8 mouse cellular contexts compared by ENCODE assay signal in genomic region chr13:98587639-98588038, GRCm38 (mm10). TPM values are rescaled to one million over a fixed set of nuclear protein-coding genes. Genes with fewer than 3 reads are reported as not detected.
DNase-seq lines count a peak whose midpoint lies in the region; ATAC-seq and TF ChIP-seq lines count a peak whose summit lies in the region.

No protein-coding gene starts in this region.

- WGBS in lung, embryonic 16.5 days = 5% methylated on average over 14 of the region's 14 CpGs
- WGBS in embryonic facial prominence, embryonic 12.5 days = 2% methylated on average over 14 of the region's 14 CpGs
- 9% methylated on average over 14 of the region's 14 CpGs for WGBS in kidney, postnatal 0 days

- peak; percentile 55 for TF ChIP-seq CTCF in kidney, postnatal 0 days (IDR thresholded peaks at IDR 0.05; ENCODE audit: low read depth)

- no peak overlapping the region for H3K27ac ChIP-seq in lung, embryonic 16.5 days (ENCODE audit: low read length)
- H3K27ac ChIP-seq in embryonic facial prominence, embryonic 12.5 days = peak overlapping the region; percentile 33; the same call in 1 of the 2 replicates
- H3K27ac ChIP-seq in kidney, postnatal 0 days = no peak overlapping the region

- no peaks in the 10 kb centered on the region for H3K9me3 ChIP-seq in lung, embryonic 16.5 days (ENCODE audit: control insufficient read depth, low read length)
- H3K9me3 ChIP-seq in embryonic facial prominence, embryonic 12.5 days = no peaks in the 10 kb centered on the region
- H3K9me3 ChIP-seq in kidney, postnatal 0 days (replicated peaks; ENCODE audit: low read length) = no peaks in the 10 kb centered on the region

- ATAC-seq in lung, embryonic 16.5 days (ENCODE audit: low read depth) = no peak
- ATAC-seq in embryonic facial prominence, embryonic 12.5 days (ENCODE audit: insufficient number of reproducible peaks, insufficient read depth, low FRiP score, low TSS enrichment) = no peak
- no peak; the same call in 1 of the 2 replicates for ATAC-seq in kidney, postnatal 0 days (replicated peaks; ENCODE audit: low FRiP score, low read depth)

- H3K27me3 ChIP-seq in lung, embryonic 16.5 days (ENCODE audit: control insufficient read depth, insufficient read depth, low read depth, low read length) = peaks cover 23% of the 10 kb centered on the region
- H3K27me3 ChIP-seq in embryonic facial prominence, embryonic 12.5 days = peaks cover 15% of the 10 kb centered on the region
- peaks cover 18% of the 10 kb centered on the region for H3K27me3 ChIP-seq in kidney, postnatal 0 days (ENCODE audit: insufficient read depth, low read length)

- no peak overlapping the region for H3K9ac ChIP-seq in lung, embryonic 16.5 days (ENCODE audit: low read length)
- H3K9ac ChIP-seq in embryonic facial prominence, embryonic 12.5 days = 0 out of 2 replicates have a peak overlapping the region, but pooled peaks have one; percentile 35
- no peak overlapping the region for H3K9ac ChIP-seq in kidney, postnatal 0 days (ENCODE audit: low read depth, low read length)

- H3K36me3 ChIP-seq in lung, embryonic 16.5 days (ENCODE audit: control insufficient read depth, insufficient read depth, low read length) = no peaks in the 10 kb centered on the region
- H3K36me3 ChIP-seq in embryonic facial prominence, embryonic 12.5 days = no peaks in the 10 kb centered on the region
- H3K36me3 ChIP-seq in kidney, postnatal 0 days (ENCODE audit: insufficient read depth, low read length) = no peaks in the 10 kb centered on the region

- DNase-seq in lung, postnatal 4 days = no peak
- peak; percentile 86 for DNase-seq in kidney, postnatal 0 days (ENCODE audit: low spot score)
- DNase-seq in retina, postnatal 1 day = peak; percentile 70
- no peak for DNase-seq in spleen, postnatal 10 days (ENCODE audit: low spot score in 2 of 2)
- no peak for DNase-seq in adrenal gland, adult 8-10 months
- no peak for DNase-seq in ovary, postnatal 10 days (ENCODE audit: low spot score)

- H3K4me1 ChIP-seq in lung, embryonic 16.5 days (replicated peaks; ENCODE audit: control insufficient read depth, insufficient read depth, low read length) = peaks cover 18% of the 10 kb centered on the region
- H3K4me1 ChIP-seq in embryonic facial prominence, embryonic 12.5 days = peaks cover 32% of the 10 kb centered on the region
- H3K4me1 ChIP-seq in kidney, postnatal 0 days (replicated peaks; ENCODE audit: insufficient read depth, low read length) = peaks cover 8% of the 10 kb centered on the region; the same call in 1 of the 2 replicates

- H3K4me3 ChIP-seq in lung, embryonic 16.5 days (ENCODE audit: low read length) = no peak overlapping the region
- H3K4me3 ChIP-seq in embryonic facial prominence, embryonic 12.5 days = no peak overlapping the region
- no peak overlapping the region for H3K4me3 ChIP-seq in kidney, postnatal 0 days (replicated peaks; ENCODE audit: low read depth, low read length)

- H3K4me2 ChIP-seq in lung, embryonic 16.5 days (ENCODE audit: low read depth, low read length) = peak overlapping the region; percentile 39
- H3K4me2 ChIP-seq in embryonic facial prominence, embryonic 12.5 days (replicated peaks) = peak overlapping the region; percentile 33
- H3K4me2 ChIP-seq in kidney, postnatal 0 days (ENCODE audit: low read length) = peak overlapping the region; percentile 18

RNA-seq across cellular contexts. Expression of gene Tmem174, which starts 49.6 kb away (rescaled TPM):
- polyA plus RNA-seq in lung, embryonic 16.5 days (2015; fragmentation: Nextera tagmentation; extraction: Ambion mirVana) = not detected in 2 replicates
- not detected in 2 replicates for polyA plus RNA-seq in embryonic facial prominence, embryonic 12.5 days (2016; fragmentation: Nextera tagmentation; extraction: Ambion mirVana)
- 102 and 105 TPM in 2 replicates for polyA plus RNA-seq in kidney, postnatal 0 days (2015; fragmentation: Nextera tagmentation; extraction: Ambion mirVana)
- not detected for total RNA-seq in adrenal gland, adult 8-10 months (2022)

Comparison
In these comparisons a context has a peak if more than half of its experiments do, and no peak if none do; other contexts are left out.
1. DNase-seq: peak in kidney, postnatal 0 days (single experiment) and retina, postnatal 1 day (single experiment); none in lung, postnatal 4 days (0 of 2), spleen, postnatal 10 days (0 of 2), adrenal gland, adult 8-10 months (single experiment) and ovary, postnatal 10 days (single experiment).
2. RNA of gene Tmem174, which starts 49.6 kb away (polyA plus RNA-seq): 102 to 105 TPM in kidney, postnatal 0 days; not detected in lung, embryonic 16.5 days and not detected in embryonic facial prominence, embryonic 12.5 days; every median in the first group is over 10 times any median in the second.
3. Peak in every context shown above with its lines, with median percentiles within 50 percentile points of each other: H3K4me2 ChIP-seq.